Mouse (Mus musculus) spleen, embryonic (tissue): ENCODE results near the gene Fat4.

Experiments used
- CTCF ChIA-PET: fragments of 350-600 bp; sonication (Branson Sonifier 250); formaldehyde crosslinking; loops from one replicate; lab custom pipeline; 2022; lab: Charles Lee

The Fat4 gene

DNA sequence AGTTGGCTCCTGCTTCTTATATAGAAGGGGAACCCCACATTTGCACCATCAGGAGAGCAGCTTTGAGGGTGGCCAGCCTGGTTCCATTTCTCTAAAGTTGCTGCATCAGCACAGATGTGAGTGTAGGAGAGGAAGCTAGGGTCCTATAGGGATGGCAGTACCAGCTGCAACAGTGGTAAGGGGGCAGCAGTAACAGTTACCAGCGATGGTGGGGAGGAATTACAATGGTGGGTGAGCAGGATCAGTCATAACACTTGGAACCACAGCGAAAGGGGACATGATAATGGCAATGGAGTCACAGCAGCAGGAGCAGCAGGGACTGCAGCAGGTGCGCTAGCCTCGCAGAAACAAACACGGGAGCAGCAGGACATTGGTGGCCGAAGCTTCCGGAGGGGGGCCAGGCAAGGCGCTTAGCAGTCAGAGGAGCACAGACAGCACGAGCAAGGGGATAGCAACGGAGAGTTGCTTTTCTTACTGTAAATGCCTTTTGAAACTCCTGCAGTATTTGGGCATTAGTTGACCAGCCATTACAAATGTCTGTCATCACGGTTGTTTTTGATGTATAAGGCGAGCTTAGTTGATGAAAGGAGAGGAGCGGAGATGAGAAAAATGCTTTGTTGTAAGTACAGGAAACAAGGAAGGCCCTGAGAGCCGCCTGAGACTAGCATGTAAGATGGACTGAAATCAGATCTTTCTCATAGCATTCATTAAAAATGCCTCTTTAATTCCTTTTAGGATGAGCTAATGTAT lies 21.1 kb downstream of the Fat4 start:
- CTCF ChIA-PET: no interaction called here

DNA sequence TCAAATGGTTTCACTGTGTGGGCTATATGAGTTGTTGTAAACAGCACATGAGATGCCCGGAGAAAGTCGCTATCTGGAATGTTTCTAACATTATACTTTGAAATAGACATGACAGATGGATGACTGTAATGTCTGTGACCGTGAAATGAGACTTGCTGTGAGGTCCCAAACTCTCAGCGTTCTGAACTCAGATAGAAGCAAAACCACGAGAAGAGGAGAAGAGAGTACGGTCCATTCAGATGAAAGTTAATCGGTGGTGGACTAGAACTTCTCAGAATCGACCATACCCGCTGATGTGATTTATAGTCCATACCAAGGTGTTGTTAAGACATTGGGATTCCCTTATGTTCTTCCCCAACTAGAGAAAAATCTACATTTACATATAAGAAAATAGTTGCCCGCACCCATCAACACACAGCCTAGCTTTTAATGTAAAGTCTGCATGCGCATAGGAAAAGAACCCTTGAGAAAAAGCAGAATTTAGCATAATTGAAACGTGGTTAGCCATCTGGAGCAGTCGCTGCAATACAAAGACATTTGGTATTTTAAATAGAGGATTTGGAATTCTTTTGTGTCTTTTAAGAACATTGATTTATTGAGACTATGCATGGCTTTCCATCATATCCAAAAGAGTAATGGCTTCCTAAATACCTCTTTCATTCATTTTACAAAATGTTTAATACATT lies 21.8 kb downstream of the Fat4 start:
- CTCF ChIA-PET: no interaction called here

DNA sequence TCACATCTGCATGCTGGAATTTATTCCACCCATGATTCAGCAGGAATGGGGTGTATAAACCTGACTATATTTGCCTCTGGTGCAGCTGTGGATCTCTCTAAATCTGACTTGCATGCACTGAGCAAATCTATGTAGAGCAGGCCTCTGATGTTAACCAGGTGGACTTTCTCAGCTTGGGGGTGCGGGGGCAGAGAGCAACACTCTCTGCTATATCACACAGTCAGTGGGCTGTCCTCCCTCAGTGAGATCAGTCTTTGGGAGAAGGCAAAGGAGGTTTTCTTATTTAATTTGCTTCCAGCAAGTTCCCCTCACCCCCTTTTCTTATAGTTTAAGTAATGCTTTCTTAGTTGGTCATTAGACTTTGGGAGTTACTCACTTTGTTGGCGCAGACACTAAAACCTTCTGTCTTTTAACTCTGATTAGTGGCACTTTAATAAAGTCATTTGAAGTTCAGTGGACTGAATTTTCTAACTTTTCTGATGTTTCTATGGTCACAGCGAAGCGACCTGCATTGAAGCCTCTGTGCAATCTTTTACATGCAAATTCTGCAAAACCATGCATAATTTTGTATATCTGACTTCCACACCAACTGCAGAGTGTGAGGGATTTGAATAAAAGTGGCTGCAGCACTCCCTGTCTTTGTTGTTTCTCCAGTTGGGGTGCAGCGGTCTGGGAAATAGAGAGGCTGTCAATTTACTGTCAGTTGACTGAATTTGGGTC lies 26.2 kb downstream of the Fat4 start:
- CTCF ChIA-PET: no interaction called here

DNA sequence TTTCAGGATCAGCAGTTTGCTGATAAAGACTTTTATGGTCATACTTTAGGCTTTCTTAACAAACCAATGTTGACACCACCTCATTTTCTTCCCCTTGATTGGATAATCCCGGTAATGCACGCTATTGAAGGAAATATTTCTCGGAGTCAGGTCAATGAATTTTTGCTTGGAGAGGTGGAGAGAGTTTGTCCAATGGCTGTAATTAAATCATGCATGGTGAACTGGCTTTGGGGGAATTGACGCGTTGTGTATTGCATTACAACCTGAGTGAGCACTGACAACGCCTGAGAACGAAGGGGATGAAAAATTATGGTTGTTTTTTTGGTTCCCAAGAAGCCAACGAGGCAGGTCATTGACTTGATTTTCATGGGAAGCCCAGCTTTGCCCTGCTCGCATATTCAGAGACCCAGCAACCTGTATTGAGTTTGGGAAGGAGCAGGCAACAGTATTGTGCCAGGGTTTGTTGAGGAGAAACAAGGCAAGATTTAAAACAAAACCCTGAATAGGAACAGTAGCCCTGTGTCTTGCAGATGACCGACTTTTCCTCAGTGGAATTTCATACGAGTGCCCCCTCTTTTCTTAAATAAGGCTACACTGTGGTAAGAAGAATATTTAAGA lies 26.9 kb downstream of the Fat4 start:
- CTCF ChIA-PET: no interaction called here

DNA sequence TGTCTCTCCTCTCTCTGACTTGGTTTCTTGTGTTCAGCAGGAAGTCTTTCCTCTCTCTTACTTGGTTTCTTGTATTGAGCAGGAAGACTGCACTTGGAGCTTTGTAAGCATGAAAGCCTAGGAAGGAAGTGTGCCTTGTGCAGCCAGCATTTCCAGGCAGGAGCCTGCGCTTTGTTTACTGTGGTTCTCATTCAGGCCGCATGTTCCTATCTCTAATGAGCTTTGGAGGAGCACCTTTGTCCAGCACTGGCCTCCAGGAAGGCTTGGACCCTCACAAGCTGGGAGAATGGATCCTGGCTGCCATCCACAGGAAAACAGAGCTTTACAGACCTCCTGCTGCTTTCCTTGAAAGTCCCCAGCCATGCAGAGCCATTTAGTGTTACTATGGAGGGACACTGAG lies 32.2 kb downstream of the Fat4 start:
- CTCF ChIA-PET: no interaction called here

DNA sequence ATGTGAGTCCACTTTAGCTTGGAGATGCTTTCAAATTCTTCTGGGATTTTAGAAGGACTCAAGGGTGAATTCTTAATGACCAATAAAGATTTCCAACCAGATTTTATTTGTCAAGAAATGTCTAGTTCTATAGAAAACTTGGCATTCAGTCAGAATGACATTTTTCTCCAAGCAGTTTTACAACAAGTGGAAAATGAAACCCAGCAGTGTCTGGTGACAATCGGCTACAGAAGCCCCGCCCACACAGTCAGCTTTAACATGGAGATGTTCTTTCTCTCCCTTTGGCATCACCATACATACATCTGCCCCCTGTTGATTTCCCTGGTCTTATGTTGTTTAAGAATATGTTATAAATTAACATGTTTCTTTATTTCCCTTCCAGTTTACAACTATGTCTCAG lies 34.3 kb downstream of the Fat4 start:
- CTCF ChIA-PET: no interaction called here

DNA sequence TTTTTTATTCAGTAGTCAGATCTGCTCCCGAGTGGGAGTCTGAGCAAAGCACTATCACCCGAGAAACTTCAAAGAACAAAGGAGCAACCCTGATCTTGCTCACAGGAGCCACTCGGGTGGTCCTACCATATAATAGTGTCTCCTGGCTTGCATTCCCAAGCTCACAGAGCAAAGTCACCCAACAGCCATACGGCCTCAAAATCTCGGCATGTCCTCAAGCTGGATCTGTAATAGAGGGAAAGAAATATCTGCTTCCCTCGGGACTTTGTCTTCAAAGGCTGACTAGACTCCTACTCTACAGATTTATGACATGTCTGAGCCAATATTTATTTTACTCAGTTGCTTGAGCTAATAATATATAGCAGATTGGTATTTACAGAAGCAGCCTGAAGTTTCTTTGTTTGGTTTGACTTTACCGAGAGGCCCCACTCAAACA lies 36.5 kb downstream of the Fat4 start:
- CTCF ChIA-PET: interaction anchor here (0.5 kb wide), 1 partner anchor 801 kb away, joined by 5 read pairs; no protein-coding TSS in a partner anchor

DNA sequence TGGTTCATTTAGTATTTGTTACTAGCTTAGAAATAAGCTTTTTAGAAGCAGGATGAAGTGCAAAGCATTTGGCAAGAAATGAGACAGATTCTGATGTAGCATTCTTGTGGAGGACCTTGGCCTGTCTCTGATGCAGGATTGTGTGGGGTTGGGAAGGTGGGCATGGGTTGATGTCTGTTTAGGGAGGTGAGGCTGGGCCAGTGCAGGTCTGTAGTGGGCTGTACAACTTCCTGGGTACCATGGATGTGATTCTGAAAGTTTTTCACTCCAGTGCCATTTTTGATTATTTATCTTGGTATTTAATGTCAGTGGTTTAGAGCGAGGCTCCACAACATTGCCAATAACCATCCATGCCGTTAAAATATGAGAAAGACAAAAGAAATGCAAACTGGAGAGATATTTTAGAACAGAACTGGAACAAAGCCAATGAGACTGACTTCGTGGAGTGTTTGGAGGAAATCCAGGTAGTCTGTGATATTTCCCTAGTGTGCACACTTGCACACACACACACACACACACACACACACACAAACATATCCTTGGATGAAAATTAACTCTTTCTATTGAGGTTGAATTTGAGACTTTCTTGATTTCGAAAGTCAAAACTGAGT lies 41.4 kb downstream of the Fat4 start:
- CTCF ChIA-PET: no interaction called here

DNA sequence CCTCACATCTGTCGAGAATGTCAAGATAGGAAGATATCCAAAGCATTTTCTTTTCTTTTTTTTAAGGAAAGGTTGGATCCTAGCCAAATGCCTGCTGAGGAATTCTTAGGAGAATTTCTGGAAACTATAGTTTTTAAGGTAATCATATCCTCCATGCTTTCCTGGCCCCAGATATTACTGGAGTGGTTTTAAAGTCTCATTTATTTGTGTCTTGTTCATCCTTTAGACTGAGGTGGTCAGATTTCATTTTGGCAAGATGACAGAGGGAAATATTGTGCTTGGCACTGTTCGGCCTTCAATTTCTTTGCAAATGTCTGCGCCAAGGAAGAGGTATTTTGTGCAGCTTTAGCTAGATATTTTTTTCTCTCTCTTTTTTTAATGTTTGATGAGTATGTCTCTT lies 42.0 kb downstream of the Fat4 start:
- CTCF ChIA-PET: no interaction called here

DNA sequence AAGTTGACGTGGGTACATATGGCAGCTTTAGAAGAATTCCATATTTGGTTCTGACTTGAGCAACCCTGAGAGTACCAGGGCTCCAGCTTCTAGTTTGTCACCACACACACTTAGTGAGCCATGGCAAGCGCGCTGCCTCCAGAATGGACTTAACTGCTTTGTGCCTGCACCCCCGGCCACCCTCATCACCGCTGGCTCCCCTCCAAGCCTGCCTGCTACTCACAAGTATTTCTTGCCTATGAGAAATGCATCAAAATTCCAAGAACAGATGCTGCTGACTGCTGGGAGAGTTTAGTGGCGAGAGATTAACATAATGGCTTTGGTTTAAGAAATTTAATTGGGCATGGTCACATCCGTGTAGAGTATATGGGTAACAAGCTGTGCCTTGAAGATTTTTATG lies 48.0 kb downstream of the Fat4 start:
- CTCF ChIA-PET: no interaction called here

DNA sequence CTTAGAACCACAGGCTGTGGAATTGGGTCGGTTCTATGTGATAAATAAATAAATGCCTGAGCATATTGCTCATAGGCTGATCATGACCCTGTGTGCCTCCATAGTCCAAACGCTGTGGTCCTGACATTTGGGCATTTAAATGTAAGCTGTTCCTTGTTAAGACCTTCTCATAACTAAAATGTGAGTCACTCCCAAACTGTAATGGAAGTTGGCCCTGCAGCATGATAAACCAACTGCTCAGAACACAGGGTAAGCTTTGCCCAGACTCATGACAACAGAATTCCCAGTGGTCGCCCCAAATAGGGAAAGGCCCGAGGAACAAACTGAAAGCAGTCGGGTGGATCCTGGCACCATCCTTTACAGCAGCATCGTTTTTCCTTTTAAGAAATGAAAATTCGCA lies 49.7 kb downstream of the Fat4 start:
- CTCF ChIA-PET: no interaction called here

DNA sequence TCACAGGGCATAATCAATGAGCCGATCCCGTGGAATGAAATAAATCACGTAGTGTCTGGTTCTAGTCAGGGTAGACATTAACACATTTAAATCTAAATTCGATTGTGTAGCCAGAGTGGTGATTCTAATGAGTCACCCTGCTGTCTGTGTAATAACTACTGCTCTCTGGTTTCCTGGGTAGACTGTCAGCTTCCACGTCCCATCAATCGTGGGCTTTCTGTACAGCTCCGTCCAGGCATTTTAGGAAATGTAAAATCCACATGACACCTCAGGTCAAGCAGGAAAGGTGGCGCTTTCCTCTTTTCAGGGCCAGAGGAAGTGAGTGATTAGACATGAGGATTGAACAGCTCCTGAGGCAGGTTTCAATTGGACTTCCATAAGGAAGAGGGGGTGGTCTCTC lies 50.4 kb downstream of the Fat4 start:
- CTCF ChIA-PET: no interaction called here

DNA sequence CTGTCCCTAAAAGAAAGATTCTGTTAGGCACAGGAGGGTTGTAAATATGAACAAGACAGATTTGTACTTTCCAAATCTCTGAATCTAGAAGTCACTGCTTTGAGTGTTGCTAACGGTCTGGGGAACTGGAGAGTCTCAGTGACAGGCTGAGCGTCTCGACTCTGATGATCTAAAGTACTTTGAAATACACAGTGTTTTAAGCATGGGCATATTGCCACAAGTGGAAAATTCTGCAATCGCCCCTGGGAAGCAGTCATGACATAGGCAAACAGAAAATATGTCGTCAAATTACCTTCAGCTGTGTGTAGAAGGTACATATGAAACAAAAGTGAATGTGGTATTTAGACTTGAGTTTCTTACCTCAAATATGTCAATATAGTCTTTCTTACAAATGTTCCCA lies 51.4 kb downstream of the Fat4 start:
- CTCF ChIA-PET: no interaction called here

DNA sequence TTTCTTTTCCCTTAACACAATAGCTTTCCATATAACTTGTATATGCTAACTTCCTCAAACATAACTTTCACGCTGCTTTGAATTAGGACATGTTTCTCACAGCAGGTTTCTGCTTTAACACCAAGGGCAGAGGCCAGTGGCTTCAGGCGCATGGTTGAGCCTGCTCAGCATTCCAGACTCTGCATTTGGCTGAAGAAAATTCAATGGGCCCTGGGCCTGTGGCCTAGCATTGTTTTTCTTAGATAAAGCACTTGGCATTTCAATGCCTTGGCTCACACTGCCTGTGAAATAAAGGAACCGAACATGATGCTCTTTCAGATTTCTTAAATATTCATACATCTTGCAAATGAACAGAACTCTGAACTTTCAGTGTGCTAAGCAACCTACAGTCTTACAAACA lies 52.8 kb downstream of the Fat4 start:
- CTCF ChIA-PET: no interaction called here

DNA sequence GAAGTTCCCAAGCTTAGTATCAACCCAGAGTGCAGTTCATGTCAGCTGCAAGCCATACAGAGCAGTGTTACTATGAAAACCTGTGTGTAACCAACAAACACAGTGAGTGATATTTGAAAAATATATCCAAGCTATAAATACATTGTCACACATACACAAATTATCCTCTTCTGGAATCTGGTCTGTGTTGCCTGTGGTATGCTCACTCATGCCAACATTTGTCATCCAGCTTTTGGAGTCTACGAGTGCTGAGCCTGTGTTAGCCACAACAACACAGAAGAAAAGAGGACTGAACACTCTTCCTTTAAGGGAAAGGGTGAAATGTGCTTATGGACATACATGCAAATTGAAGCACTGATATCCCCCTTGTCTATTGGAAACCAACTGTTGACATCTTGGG lies 53.6 kb downstream of the Fat4 start:
- CTCF ChIA-PET: no interaction called here

DNA sequence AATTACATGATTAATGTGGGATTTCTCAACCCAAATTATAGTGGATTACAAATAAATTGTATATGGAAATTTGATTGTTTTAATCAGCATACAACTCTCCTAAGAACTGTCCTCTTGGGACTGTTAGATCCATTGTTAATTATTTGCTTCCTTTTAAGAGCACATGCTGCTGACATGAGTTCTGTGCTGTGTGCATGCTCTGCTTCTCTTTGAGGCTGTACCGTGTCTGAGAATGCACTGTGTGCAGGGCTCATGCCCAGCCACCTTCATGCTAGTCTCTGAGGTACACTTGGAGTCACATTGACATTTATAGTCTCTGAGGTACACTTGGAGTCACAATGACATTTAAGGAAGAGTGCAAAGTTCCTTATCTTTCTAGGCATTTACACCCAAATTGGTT lies 58.4 kb downstream of the Fat4 start:
- CTCF ChIA-PET: no interaction called here

DNA sequence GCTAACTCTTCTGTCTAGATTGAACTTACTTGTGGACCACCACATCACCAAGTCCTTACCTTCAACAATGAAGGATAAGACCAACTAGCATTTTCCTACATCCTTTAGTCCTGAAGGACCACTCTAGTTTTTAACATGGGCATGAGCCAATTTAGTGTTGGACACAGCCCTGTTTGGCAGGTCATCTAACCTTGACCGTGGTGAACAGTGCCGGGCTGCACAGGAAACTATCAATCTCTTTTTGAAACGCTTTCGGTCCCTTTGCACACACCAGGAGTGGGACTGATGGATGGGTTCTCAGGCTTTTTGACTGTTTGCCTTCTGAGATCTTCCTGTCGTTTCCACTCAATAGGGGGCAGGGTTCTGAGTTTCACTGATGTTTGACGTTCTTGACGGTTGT lies 61.0 kb downstream of the Fat4 start:
- CTCF ChIA-PET: no interaction called here

DNA sequence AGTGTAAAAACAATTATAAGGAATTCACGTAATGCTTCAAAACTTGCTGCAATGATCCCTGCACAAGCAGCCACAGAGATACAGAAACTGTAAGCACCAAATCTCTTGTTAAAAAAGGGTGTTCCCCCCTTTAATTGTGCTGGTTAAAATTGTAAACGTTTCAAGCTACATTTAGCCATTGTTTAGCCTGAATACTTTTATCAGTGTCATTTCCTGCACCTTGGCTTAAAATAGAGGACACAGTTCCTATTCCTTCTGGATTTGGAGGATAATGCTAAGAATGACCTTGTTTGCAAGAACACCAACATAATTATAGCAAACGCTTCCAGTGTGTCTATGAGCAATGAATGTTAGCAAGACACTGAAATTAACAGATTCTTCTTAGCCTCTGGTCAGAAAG lies 65.9 kb downstream of the Fat4 start:
- CTCF ChIA-PET: no interaction called here

DNA sequence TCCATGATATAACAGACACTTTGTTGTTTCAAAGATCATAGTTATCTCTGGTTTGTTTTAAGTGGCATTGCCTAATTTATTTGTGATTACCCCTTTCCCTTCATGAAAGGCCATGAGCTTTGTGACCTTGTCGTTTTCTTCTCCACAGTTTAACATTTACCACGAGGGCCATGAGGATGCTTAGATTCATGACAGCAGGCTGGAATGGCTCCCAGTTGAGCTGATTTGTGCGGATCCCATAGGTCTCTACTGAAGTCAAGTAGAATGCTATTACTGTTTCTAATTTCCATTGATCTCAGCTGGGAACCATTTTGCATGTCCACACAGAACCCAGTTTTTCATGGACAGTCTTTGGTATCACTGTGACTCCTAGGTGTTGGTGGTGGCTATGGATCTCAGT lies 67.5 kb downstream of the Fat4 start:
- CTCF ChIA-PET: no interaction called here

DNA sequence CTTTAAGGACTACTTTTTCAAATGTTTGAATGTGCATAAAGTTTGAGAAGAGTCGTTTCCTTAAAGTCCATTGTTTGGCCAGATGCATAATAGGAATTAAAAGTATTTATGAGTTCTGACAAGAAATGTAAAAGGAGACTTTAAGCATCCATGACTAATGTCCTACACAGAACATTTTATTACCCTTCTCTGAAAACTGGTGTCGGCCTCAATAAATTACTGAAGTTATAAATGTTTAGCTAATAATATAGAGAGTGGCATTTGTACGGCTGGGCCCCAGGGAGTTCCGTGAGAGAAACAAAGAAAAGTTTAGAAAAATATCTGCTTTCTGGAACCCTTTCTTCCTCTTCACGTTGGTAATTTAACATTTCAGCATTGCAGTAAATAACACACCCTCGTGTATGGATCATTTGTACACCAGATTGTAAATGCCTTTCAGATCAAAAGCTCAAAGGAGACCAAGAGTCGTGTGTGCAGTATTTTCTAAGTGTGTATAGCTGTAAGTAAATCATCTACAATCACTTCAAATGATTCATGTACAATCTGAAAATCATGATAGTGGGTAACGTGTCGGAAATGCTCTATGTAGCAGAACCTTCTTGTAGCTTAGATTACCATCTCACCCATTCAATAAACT lies 69.4 kb downstream of the Fat4 start:
- CTCF ChIA-PET: no interaction called here

DNA sequence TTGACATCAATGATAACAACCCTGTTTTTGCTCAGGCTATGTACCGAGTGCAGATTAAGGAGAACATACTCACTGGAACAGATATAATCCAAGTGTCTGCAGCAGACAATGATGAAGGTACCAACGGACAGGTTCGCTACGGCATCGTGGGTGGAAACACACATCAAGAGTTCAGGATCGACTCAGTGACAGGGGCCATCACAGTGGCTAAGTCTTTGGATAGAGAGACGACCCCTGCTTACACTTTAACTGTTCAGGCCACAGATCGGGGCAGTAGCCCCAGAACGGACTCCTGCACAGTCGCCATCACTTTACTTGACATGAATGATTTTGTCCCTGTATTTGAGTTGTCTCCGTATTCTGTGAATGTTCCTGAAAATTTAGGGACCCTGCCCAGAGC lies 70.4 kb downstream of the Fat4 start:
- CTCF ChIA-PET: no interaction called here

DNA sequence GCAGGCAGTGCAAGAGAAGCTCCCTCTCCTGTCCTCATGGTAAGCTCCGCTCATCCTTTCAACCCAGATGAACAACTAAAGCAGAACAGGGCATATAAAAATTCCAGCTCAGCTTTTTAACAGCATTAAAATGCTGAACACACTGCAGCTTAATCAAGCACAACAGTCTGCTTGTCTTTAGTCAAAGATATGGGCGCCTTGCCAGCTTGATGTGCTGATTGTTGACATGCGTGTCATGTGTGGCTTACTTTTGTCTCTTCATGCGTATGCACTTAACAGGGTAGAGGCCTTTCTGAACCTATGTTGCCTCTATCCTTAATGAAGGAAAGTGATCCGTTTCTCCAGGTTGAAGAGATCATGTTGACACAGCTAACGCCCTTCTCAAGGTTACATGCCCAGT lies 75.6 kb downstream of the Fat4 start:
- CTCF ChIA-PET: no interaction called here
